Mouse (Mus musculus): Measurements from ENCODE around the gene Hoxb2.

Hoxb2 gene

GRCm38 (mm10) chr11:96336597-96336996 lies 13.7 kb upstream of the Hoxb2 start:
- DNase-seq (ENCODE audit: low spot score in 2 of 2), result no peak

GRCm38 (mm10) chr11:96337026-96337425 lies 13.3 kb upstream of the Hoxb2 start:
- no peak for DNase-seq (ENCODE audit: low spot score in 2 of 2)

GRCm38 (mm10) chr11:96338957-96339855 lies 11.1 kb upstream of the Hoxb2 start:
- no peak for DNase-seq (ENCODE audit: low spot score in 2 of 2)

- DNase-seq (ENCODE audit: low spot score in 2 of 2), result no peak
Observed at GRCm38 (mm10) chr11:96340698-96341365, 9.5 kb upstream of the Hoxb2 start.

GRCm38 (mm10) chr11:96341701-96342575 lies 8.4 kb upstream of the Hoxb2 start:
- DNase-seq (ENCODE audit: low spot score in 2 of 2), result no peak

GRCm38 (mm10) chr11:96342576-96342930 lies 7.8 kb upstream of the Hoxb2 start:
- no peak for DNase-seq (ENCODE audit: low spot score in 2 of 2)

- no peak for DNase-seq (ENCODE audit: low spot score in 2 of 2)
Observed at GRCm38 (mm10) chr11:96343206-96343745, 7.0 kb upstream of the Hoxb2 start.

GRCm38 (mm10) chr11:96344061-96344877 lies 6.1 kb upstream of the Hoxb2 start:
- no peak for DNase-seq (ENCODE audit: low spot score in 2 of 2)

GRCm38 (mm10) chr11:96344878-96345159 lies 5.5 kb upstream of the Hoxb2 start:
- DNase-seq (ENCODE audit: low spot score in 2 of 2), result no peak

GRCm38 (mm10) chr11:96345220-96345892 lies 5.0 kb upstream of the Hoxb2 start:
- DNase-seq (ENCODE audit: low spot score in 2 of 2), result no peak

- no peak for DNase-seq (ENCODE audit: low spot score in 2 of 2)
Observed at GRCm38 (mm10) chr11:96345893-96346806, 4.2 kb upstream of the Hoxb2 start.

- DNase-seq (ENCODE audit: low spot score in 2 of 2), result no peak
Observed at GRCm38 (mm10) chr11:96346916-96347520, 3.3 kb upstream of the Hoxb2 start.

- no peak for DNase-seq (ENCODE audit: low spot score in 2 of 2)
Observed at GRCm38 (mm10) chr11:96347717-96348116, 2.6 kb upstream of the Hoxb2 start.

- DNase-seq (ENCODE audit: low spot score in 2 of 2), result no peak
Observed at GRCm38 (mm10) chr11:96348141-96348928, 2.0 kb upstream of the Hoxb2 start.

GRCm38 (mm10) chr11:96348988-96349387 lies 1.3 kb upstream of the Hoxb2 start:
- no peak for DNase-seq (ENCODE audit: low spot score in 2 of 2)

- DNase-seq (ENCODE audit: low spot score in 2 of 2), result no peak
Observed at GRCm38 (mm10) chr11:96349491-96350340, 609 bp upstream of the Hoxb2 start.

- no peak for DNase-seq (ENCODE audit: low spot score in 2 of 2)
Observed at GRCm38 (mm10) chr11:96350791-96351190, 466 bp downstream of the Hoxb2 start.
